In the genomic region with DNA sequence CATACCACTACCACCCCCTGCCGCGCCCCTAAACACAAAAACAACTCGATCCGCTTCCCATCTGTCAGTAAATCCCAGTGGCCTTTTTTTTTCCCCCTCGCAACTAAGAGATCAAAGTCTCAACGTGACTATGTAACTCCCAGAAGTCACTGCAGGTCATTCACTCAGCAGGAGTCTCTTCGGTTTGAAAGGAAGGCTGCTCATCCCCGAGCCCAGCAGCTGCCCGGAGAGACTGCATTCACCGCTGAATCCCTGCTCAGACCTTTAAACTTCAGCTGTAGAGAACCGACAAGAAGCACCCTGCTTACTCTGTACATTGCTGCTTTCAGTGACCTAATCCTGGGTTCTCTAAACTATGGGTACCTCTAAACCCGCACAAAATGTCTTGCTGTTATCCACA, we compare ENCODE assay signal across 8 mouse cellular contexts. TPM values are rescaled to one million over a fixed set of nuclear protein-coding genes. Genes with fewer than 3 reads are reported as not detected.
DNase-seq lines count a peak whose midpoint lies in the region; ATAC-seq and TF ChIP-seq lines count a peak whose summit lies in the region.

No protein-coding gene starts in this region.

- H3K27me3 ChIP-seq in ES-Bruce4 (ENCODE audit: control insufficient read depth, insufficient read depth, low read length, poor library complexity, severe bottlenecking), result no peaks in the 10 kb centered on the region
- no peaks in the 10 kb centered on the region for H3K27me3 ChIP-seq in intestine, embryonic 14.5 days (replicated peaks; ENCODE audit: control insufficient read depth, insufficient read depth, low read length)
- no peaks in the 10 kb centered on the region for H3K27me3 ChIP-seq in liver, embryonic 15.5 days

- H3K36me3 ChIP-seq in ES-Bruce4 (ENCODE audit: control insufficient read depth, insufficient read depth, low read length, poor library complexity, severe bottlenecking), result no peaks in the 10 kb centered on the region
- H3K36me3 ChIP-seq in intestine, embryonic 14.5 days (ENCODE audit: control insufficient read depth, insufficient read depth, low read length), result no peaks in the 10 kb centered on the region
- no peaks in the 10 kb centered on the region for H3K36me3 ChIP-seq in liver, embryonic 15.5 days (replicated peaks)

- ATAC-seq in intestine, embryonic 14.5 days (replicated peaks; ENCODE audit: low FRiP score, low TSS enrichment, low read depth), result no peak
- ATAC-seq in liver, embryonic 15.5 days (ENCODE audit: insufficient read depth), result no peak
- ATAC-seq in megakaryocyte-erythroid progenitor cell, adult 5-6 weeks (replicated peaks; ENCODE audit: low FRiP score, low TSS enrichment, poor library complexity, severe bottlenecking), result no peak

- no peak for TF ChIP-seq CTCF in ES-Bruce4 (IDR thresholded peaks at IDR 0.05; ENCODE audit: low read depth, low read length)

- DNase-seq in embryo, embryonic 10 days (ENCODE audit: low spot score), result peak; percentile 74
- peak; percentile 56 for DNase-seq in intestine, embryonic 14.5 days (ENCODE audit: low spot score)
- DNase-seq in gastrocnemius, adult 18-20 months (ENCODE audit: low spot score), result no peak
- no peak for DNase-seq in cerebellum, postnatal 36 days
- DNase-seq in ovary, adult 18-20 months (ENCODE audit: low spot score), result no peak

- no peaks in the 10 kb centered on the region for H3K9me3 ChIP-seq in ES-Bruce4 (replicated peaks; ENCODE audit: control insufficient read depth, insufficient read depth, low read length, poor library complexity, severe bottlenecking)
- no peaks in the 10 kb centered on the region for H3K9me3 ChIP-seq in intestine, embryonic 14.5 days (ENCODE audit: control insufficient read depth, low read length)
- H3K9me3 ChIP-seq in liver, embryonic 15.5 days (replicated peaks), result no peaks in the 10 kb centered on the region

- H3K4me3 ChIP-seq in ES-Bruce4 (ENCODE audit: low read depth, low read length), result no peak overlapping the region
- peak overlapping the region; percentile 2; the same call in 1 of the 2 replicates for H3K4me3 ChIP-seq in intestine, embryonic 14.5 days (ENCODE audit: low read depth, low read length)
- no peak overlapping the region for H3K4me3 ChIP-seq in liver, embryonic 15.5 days (replicated peaks)

- H3K4me2 ChIP-seq in intestine, embryonic 14.5 days (ENCODE audit: low read length), result peak overlapping the region; percentile 14
- peak overlapping the region; percentile 4; the same call in 1 of the 2 replicates for H3K4me2 ChIP-seq in liver, embryonic 15.5 days

- WGBS in intestine, embryonic 14.5 days, result 5% methylated on average over 12 of the region's 12 CpGs
- 13% methylated on average over 12 of the region's 12 CpGs for WGBS in liver, embryonic 15.5 days (ENCODE audit: insufficient replicate concordance)

- H3K9ac ChIP-seq in ES-Bruce4 (ENCODE audit: low read depth, poor library complexity, severe bottlenecking), result no peak overlapping the region
- no peak overlapping the region for H3K9ac ChIP-seq in intestine, embryonic 14.5 days (ENCODE audit: low read length)
- no peak overlapping the region for H3K9ac ChIP-seq in liver, embryonic 15.5 days

- peak; percentile 39; the same call in 1 of the 2 replicates for TF ChIP-seq EP300 in ES-Bruce4 (IDR thresholded peaks at IDR 0.05; ENCODE audit: insufficient read depth, low read depth, low read length)

- H3K4me1 ChIP-seq in ES-Bruce4 (ENCODE audit: control insufficient read depth, insufficient read depth, low read length), result no peaks in the 10 kb centered on the region
- no peaks in the 10 kb centered on the region for H3K4me1 ChIP-seq in intestine, embryonic 14.5 days (replicated peaks; ENCODE audit: control insufficient read depth, insufficient read depth, low read length)
- H3K4me1 ChIP-seq in liver, embryonic 15.5 days (replicated peaks), result no peaks in the 10 kb centered on the region

- H3K27ac ChIP-seq in ES-Bruce4 (ENCODE audit: insufficient read depth, low read length), result no peak overlapping the region
- no peak overlapping the region for H3K27ac ChIP-seq in intestine, embryonic 14.5 days (ENCODE audit: low read depth)
- H3K27ac ChIP-seq in liver, embryonic 15.5 days (replicated peaks), result no peak overlapping the region

- no peak for TF ChIP-seq POLR2A in ES-Bruce4 (IDR thresholded peaks at IDR 0.05; ENCODE audit: insufficient read depth, low read length)

RNA-seq across cellular contexts. Expression of a gene that starts 31.4 kb away (rescaled TPM):
- 0.96 and 1.7 TPM in 2 replicates for polyA plus RNA-seq in ES-Bruce4 (2011; ENCODE audit: insufficient read depth, insufficient read length, low read depth, missing spikeins)
- polyA plus RNA-seq in intestine, embryonic 14.5 days (2014; fragmentation: Nextera tagmentation; extraction: Ambion mirVana), result 0.38 and 0.66 TPM in 2 replicates
- polyA plus RNA-seq in liver, embryonic 15.5 days (2015; fragmentation: Nextera tagmentation; extraction: Ambion mirVana), result 0.22 and 0.23 TPM in 2 replicates
- 100 to 1,000 TPM; 386 to 405 TPM for total RNA-seq in gastrocnemius, adult 18-20 months (2021)
- 0.40 and 1.4 TPM in 2 replicates for total RNA-seq in megakaryocyte-erythroid progenitor cell, adult 5-6 weeks (2014; fragmentation: Nextera tagmentation)
- 0.57 TPM in 1 of 2 replicates, not detected in the other for total RNA-seq in megakaryocyte-erythroid progenitor cell, adult 5-6 weeks (2017)

Comparison
In these comparisons a context has a peak if more than half of its experiments do, and no peak if none do; other contexts are left out.
1. DNase-seq: peak in embryo, embryonic 10 days (single experiment) and intestine, embryonic 14.5 days (single experiment); none in gastrocnemius, adult 18-20 months (single experiment), cerebellum, postnatal 36 days (0 of 2) and ovary, adult 18-20 months (single experiment).